Mouse (Mus musculus): ENCODE measurements at regions not wholly inside any gene's neighbourhood (a gene's known extent, or its start where the extent isn't known, plus 50 kb on each side); places are given as distances from the start of the nearest gene placed in this dataset.

- DNase-seq, result no peak
These were observed 128.6 kb upstream of the Foxa2 start for GRCm38 (mm10) chr2:148175251-148175927.

DNA sequence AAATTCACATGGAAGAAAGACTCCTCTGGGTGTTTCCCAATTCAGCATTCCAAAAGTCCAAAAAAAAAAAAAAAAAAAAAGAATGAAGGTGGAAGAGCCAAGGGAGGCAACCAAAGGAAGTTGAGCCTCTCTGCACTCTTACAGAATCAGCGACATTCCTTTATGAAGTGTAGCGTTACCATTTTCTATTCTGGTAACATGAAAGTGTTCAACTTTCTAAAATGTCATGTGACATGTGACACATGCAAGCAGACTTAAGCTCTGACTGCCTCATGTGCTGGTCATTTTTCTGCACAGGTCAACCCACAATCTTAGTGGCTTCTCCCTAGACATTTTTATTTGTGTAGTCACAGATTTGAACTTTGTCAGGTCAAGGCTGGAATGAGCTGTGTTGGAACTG lies 133.5 kb upstream of the Foxa2 start:
- DNase-seq, result no peak

GRCm38 (mm10) chr2:148181518-148181917 lies 134.7 kb upstream of the Foxa2 start:
- no peak for DNase-seq

GRCm38 (mm10) chr2:148182492-148183052 lies 135.8 kb upstream of the Foxa2 start:
- no peak for DNase-seq

- DNase-seq, result no peak
These were observed 138.0 kb upstream of the Foxa2 start for GRCm38 (mm10) chr2:148184801-148185212.

DNA sequence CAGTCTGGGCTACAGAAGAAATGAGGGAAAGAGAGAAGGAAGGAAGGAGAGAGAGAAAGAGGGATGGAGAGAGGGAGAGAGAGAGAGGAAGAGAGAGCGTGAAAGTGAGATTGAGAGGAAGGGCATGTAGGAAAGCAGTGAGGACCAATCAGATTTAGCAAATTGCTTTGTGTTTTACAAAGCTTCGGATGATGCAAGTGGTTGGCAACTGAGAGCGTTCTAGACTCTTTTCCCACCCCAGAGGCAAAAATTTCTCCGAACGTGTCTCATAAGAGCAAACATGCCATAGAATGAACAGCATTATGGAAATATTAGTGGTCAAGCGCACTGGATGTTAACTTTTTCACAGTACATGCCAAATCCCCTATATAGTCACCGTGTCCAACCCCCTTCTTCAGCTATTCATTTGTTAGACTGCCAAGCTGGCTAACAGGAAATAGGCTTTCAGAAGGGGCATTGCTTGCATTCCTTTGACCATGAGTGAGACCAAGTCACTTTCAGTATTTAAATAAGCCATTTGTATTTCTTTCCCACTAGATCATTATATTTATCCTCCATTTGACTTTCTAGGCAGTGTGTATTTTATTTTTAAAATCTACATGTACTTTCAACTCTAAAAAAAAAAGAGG lies 139.7 kb upstream of the Foxa2 start:
- DNase-seq, result no peak

DNA sequence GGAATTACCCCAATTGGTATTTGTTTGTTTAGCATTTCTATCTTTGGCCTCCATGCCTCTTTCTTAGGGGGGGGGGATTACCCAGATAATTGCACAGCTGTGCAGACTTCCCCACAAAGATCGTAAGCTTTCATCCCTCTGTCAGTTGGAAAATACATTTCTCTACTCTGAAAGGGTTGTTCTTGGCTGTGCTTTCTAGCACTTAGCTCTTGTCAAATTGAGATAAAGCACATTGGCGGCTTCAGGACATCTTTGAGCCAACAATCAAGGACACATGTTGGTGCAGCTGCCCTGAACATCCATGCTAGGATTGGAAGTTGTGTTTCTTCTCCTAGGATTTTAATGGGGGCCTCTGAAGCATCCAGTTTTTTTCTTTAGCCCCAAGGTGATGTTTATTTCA lies 142.1 kb upstream of the Foxa2 start:
- no peak for DNase-seq

GRCm38 (mm10) chr2:148189287-148189686 lies 142.5 kb upstream of the Foxa2 start:
- no peak for DNase-seq

- DNase-seq, result no peak
These were observed 146.2 kb upstream of the Foxa2 start for GRCm38 (mm10) chr2:148192946-148193345.

GRCm38 (mm10) chr2:148197375-148198015 lies 150.7 kb upstream of the Foxa2 start:
- no peak for DNase-seq

DNA sequence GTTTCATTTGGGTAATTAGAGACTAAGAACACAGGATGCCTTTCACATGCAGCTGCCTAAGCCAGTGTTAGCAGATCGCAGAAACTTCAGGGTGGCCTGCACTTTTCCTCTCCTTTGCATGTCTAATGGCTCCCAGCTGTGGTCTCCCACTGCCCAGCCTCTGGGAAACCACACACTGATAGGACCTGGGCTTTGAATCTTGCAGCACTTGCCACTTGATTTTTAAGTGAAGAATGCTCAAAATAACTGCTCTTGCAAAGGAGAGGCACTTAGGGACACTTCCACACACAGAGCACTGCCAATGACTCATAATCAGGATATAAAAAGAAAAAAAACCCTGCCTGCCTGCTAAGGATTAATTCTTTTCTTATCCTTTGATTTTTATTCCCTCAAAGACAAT lies 159.9 kb upstream of the Foxa2 start:
- DNase-seq, result peak; percentile 26

- DNase-seq, result peak; percentile 14
These were observed 164.0 kb upstream of the Foxa2 start for GRCm38 (mm10) chr2:148210813-148211212.

DNA sequence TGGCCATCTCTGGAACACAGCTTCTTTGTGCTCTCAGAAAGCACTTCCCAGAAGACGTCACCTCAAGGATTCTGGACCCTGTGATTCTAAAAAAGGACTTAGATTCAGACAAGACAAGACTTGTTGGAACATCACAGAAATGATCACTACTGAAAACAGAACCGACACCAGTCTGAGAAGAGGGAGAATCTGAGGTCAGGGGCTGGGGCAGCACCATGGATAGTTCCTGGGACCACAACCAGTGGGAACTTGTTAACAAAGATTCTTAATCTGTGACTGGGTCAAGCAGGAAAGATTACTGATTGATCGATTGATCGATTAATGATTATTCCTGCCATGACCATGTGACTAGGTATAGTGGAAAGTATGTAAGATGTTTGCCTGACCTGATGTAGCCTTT lies 170.4 kb upstream of the Foxa2 start:
- DNase-seq, result no peak

DNA sequence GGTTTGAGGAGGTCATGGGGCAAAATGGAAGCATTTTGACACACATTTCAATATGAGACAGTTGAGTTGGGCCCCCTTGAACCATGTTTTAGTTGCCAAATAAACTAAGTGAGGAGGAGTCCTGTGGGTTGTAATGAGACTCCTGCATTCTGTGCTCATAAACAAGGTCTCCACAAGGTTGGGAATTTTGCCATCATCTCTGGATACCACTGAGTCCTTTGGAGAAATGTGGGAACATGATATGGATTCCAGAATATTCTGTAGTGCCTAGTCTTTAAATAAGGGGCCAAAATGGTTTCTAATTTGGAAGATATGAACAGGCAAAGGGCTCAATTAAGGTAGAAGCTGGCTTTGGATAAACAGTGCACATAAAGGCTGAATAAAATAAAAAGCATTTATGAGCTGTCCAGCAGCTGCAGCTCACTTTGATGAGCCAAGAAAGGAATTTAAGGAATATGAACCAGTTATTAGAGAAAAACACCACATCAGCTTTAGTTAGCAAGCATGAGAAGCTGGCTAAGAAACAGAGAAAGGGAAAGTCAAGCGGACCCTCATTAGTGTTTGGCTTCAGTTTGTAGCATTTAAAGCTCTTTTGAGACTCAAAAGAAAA lies 161.3 kb upstream of the Sstr4 start:
- no peak for DNase-seq

- no peak for DNase-seq
These were observed 158.0 kb upstream of the Sstr4 start for GRCm38 (mm10) chr2:148237121-148237520.

DNA sequence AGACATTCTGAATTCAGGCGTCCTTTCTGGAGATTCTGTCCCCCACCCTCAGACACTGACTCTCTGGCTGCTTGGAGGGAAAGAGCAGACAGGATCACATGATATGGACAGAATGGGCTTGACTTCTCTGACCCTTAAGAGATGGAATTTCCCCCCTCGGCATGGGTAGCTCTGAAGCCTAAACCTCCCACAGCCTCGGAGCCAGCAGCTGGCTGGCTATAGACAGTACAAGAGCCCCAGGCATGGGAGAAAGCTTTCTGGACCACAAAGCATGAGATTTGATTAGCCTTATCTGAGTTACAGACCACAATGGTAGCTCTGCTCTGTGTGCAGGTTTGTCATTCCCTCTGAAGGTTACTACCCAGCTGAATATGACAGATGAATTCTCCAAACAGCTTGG lies 156.1 kb upstream of the Sstr4 start:
- no peak for DNase-seq

GRCm38 (mm10) chr2:148242242-148242641 lies 152.9 kb upstream of the Sstr4 start:
- DNase-seq, result no peak

- no peak for DNase-seq
These were observed 149.6 kb upstream of the Sstr4 start for GRCm38 (mm10) chr2:148245575-148245974.

DNA sequence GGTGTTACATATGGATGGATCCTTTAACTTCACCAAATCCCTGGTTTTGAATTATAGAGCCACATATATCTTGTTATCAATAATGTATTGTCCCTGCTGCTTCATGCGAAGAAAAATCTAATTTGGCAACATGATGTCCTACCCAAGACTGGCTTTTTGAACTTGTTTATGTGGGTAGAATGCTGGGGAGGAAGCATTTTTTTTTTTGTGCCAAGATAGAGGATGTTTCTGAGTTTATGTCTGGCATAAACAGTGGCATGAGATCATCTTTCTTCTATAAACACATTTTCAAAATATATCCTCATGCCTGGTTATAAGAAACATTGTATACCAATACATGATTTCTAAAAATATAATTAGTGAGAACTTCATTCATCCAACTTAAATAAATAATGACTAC lies 144.2 kb upstream of the Sstr4 start:
- no peak for DNase-seq

DNA sequence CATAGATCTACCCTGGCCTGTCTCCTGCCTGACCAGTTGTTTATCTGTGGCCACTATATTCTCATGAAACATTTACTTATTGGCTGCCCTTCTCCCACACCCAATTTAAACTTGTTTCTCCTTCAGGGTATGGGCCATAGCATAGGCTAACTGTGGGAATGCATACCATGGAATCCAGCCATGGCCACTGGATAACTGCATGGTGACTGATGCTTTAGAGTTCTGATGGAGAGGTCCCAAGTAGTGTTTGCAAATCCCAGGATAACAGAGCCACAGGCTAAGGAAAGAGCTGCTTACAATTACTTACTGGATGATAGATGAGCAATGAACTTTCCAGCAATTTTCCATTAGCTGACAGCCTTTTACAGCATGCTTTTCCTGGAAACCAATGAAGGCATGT lies 139.5 kb upstream of the Sstr4 start:
- no peak for DNase-seq

GRCm38 (mm10) chr2:148264111-148264730 lies 130.9 kb upstream of the Sstr4 start:
- no peak for DNase-seq

- DNase-seq, result no peak
These were observed 115.9 kb upstream of the Sstr4 start for GRCm38 (mm10) chr2:148279200-148279599.

DNA sequence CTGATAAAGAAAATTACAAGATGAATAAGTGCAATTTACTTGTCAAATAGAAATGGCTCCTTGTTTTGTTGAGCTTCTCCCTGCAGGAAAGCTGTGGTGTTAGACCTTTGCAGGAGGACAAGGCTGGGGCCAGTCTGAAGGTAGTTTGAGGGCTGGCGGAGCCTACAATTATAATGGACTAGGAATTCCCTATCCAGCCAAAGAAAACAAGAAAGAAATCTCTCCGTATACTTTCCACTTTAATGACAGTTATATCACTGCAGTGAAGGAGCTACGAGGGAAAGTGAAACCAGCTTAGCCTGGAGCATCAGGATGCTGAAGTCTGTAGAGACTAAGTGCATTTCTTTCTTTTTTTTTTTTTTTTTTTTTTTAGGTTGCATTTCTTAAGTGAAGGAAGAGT lies 104.8 kb upstream of the Sstr4 start:
- DNase-seq, result no peak
